Mouse (Mus musculus) cerebellum, adult 11 months (tissue): ENCODE measurements at regions not wholly inside any gene's neighbourhood (a gene's known extent, or its start where the extent isn't known, plus 50 kb on each side); places are given as distances from the start of the nearest gene placed in this dataset.
A peak's percentile ranks its signal among the peaks of the same experiment; 100 is the strongest.
"Not testable (repeated sequence)": the region's sequence is repeated elsewhere in the genome, so short reads cannot be mapped to it uniquely, and the experiment has no call there.

Experiments
- DNase-seq: peaks from one replicate; pipeline ENCODE4 v3.0.0; 2022

DNA sequence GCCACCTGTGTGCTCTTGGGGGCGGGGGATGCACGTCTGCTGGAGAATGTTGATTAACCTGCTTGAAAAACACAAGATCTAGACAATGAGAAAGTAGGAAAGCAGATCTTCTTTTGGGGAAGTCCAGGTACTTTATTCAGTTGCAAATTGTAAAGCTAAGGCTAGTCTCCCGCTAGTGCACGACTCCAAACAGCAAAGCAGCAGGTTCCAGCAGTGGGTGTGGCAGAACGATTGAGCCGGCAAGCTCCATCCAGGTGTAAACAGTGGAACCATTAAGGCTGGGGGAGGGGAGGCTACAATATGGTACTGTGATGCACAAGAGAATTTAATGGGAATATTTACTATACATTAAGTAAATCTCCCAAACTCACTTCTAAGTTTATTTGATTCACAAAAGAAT, 448.6 kb upstream of the Cobl start:
- DNase-seq = not testable (repeated sequence)

DNA sequence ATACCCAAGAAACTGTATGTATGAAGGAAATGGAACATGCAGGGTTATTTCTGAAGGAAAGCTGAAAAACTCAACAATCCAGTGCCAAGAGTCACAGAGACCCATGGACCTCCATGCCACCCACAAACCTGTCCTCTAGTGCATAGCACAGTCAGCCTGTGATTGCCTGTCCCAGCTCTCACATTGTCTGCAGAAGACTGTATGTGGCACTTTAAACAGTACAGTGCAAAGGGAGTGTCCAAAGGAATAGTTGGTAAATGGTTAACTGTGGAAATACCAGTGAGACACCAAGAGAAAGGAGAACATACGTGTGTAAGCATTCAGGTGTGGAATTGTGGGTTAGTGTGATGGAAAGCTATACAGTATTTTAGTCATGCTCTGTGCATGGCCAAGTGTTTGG, 409.0 kb upstream of the Cobl start:
- DNase-seq = no peak

DNA sequence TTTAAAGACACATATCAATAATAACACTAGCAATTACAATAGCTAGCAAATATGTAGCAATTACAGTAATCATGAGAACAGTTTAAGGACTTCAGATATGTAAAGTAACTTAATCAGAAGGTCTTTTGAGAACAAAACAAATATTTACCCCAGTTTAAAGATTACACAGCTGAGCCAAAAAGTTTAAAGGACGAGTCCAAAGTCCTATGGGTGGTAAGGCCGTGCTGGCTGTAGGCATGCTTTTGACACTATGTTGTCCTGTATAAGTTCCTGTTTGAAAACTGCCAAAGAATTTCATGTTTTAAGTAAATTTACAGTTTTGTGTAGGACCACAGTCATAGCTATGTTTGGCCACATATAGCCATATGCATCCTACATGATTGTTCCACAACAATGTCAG, 408.0 kb upstream of the Cobl start:
- no peak for DNase-seq

DNA sequence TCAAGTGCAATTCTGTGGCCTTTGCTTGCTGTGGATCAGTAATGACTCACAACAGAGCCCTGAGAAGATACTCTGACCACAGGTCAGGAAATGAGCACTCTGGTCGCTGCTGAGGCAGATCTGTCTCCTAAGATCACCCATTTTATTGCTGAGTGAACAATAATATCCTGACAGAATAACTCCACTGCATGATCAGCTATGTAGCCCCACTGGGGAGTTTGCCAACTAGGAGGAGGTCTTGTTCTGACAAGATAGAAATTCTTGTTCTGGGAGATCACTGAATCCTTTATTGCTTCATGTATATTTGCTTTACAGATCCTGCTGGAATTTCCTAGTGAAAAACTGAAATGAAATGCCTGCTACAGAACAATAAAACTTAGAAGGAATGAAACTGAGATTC, 407.6 kb upstream of the Cobl start:
- DNase-seq = no peak

DNA sequence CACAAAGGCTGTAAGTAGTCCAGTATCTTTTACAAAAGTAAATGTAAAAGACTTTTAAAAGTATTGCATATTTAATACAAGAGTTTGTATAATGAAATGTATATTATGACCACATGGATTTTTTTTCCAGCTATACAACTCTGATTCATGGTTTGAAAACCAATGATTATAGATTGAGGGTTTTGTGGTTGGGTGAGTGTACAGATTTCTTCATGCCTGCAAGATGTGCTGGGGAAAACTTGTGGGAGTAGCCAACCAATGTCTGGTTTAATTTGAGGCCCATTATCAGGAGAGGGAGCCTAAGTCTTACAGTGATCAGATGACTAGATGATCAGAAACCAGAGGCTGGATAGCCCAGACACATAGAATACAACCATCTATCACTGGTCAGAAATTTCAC, 402.8 kb upstream of the Cobl start:
- no peak for DNase-seq

DNA sequence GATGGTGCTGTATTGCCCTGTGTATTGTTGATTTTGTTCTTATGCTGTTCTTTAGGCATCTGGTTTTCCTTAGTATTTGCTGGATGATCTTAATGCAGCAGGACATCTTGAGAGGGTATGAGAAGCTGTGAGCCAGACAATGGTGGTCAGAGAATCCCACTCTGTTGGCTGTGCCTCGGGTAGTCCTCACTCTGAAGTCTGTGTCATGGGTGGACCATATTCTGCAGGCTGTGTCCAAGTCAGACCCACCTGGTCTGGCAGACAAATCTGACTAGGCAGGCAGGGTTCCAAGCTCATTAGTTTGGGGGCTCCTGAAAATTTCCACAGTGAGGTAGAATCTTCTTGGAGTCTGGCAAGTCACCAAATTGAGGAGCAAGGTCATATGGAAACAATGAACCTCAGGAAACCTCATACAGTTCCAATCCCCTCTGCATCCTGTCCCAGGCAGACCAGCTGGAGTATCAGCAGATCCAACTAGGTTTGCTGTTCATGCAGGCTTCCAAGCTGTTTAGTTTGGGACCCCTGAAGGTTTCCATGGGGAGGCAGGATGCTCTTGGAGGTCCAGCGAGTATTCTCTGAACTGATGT, 400.4 kb upstream of the Cobl start:
- no peak for DNase-seq

DNA sequence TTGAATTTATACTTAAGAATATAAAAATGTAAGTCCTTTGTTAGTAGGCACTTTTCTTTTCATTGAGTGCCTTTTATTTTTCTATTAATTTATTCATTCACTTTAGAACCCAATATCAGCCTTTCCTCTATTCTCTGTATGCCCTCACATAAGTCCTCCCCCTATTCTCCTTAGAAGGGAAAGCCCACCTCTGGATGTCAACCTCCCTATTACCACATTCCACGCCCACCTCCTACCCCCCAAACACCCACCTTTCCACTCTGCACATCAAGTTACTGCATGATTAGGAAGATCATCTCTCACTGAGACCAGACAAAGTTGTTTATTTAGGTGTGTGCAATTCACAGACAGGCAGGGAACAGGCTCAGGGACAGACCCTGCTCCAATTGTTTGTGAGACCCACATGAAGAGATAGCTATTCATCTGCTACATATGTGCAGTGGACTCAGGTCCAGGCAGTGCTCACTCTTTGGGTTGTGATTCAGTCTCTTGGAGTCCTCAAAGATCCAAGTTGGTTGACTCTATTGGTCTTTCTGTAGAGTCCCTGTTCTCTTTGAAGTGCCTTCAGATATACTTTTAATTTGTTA, 394.7 kb upstream of the Cobl start:
- DNase-seq = no peak

DNA sequence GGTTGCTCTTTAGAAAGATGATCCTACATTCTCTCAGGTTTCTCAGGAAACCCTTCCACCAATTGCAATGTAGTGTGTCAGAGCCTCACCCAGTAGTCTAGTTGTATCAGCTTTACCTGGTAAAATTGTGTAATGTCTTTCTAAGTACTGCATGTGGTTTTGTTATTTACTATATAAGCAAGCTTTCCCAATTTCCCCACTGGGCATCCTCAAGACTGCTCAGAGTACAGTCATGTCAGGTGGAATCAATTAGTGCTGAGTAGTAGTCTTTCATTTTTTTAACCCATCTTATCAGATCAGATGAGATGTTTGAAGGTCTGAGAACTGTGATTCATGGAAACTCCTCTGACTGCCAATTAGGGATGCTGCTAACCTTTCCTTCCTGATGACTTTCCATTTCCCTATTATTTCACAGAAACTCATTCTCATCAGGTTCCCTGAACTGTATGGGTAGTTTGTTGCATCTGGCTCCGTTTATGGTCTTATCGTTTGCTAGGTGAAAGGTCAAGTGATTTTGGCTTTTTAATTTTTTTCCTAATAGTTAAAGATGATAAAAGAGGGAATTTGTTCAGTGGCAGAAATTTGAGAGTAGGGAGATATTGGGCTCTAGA, 393.6 kb upstream of the Cobl start:
- DNase-seq = no peak

DNA sequence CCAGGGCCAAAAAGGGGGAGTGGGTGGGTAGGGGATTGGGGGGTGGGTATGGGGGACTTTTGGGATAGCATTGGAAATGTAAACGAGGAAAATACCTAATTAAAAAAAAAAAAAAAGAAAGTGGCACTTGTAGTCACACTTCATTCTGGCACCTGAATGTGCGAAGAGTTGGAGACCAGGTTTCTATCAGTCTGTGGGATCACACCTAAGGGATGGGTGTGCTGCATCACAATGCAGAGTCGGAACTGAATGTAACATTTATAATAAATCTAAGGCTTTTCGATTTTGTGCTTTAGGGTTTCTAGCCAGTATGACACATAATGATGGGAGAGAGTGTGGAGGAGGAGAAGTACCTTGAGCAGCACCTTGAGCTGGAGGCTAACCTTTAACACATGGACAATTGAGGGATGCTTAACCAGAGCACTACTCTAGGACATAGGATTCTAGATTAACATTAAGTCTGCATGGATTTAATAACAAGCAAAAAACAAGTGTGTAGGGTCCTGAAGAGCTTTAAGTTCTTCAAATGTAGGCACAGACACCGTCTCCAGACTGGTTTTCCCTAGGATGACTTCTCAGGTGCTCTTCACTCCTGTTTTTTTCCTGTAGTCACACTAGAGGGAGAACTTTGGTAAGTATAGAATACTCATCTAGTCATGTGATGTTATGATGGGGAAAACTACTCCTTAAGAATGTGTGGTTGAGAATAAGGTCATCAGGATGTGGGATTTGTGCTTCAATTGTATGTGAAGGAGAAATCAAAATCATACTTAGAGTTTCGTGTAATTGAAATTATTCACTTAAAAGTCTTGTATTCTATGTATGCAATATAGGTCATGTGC, 392.8 kb upstream of the Cobl start:
- no peak for DNase-seq

DNA sequence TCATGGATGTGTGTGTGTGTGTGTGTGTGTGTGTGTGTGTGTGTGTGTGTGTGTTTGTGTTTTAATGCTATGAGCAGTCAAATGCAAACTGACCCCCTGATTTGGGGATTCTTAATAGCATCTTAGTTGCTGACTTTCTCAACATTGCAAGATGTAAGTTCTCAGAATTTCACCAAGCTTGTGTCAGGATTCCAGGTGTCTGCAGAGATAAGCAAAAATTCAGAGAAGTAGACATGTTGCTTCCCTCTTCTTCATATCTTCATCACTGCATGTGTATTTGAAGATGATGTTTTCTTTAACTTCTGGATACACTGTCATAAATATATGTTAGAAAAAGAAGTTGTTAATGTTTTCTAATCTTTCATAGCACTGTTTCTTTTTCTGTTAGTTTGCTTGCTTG, 383.0 kb upstream of the Cobl start:
- DNase-seq = no peak

DNA sequence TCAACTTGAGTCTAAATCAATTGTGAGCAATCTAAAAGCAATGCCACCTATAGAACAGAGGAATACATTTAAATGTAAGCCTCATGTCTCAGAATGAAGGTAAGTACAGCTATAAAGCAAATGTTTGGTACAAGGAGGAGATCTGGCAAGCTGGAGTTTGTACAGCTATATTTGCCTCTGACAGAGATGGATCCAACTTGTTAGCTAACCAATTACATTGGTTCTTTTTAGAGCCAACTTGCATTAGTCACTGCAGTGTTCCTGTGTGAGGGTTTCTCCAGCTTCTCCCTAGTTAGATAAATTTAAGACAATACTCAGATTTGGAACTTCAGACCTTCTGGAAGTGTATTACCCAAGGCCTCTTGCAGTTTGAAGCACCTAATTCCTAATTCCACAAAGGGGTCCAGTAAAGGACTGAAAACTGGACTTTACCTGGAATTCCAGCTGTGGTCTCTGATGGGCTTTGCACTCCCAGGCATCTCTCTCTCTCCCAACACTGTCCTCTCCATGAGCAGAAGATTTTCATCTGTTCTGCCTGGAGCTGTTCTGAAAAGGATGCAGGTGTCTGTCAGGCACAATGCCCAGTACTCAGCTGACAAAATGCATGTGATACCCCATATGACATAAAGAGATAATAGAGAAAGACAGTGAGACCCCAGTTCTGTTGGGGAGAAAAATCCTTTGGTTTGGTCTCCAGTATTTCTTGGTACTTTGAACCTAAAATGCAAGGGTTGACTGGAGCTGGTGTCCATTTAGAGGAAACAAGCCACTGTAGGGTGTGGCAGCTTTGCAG, 379.1 kb upstream of the Cobl start:
- no peak for DNase-seq

DNA sequence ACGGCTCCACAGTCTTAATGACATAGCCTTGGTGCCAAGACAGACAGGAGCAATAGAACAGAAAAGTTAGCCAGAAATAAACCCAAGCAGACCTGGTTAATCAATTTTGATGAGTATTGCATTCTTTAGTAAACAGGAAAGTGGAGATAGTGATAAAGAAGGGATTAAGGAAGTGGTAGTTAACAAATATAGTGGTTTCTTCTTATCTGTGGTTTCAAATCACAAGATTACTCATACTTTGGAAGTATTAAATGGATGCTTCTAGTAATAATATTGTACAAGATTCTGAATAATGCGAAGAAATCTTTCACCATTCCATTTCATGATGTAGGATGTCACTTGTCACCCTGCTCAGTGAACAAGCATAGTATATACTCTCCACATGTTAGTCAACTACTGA, 376.6 kb upstream of the Cobl start:
- DNase-seq = no peak

DNA sequence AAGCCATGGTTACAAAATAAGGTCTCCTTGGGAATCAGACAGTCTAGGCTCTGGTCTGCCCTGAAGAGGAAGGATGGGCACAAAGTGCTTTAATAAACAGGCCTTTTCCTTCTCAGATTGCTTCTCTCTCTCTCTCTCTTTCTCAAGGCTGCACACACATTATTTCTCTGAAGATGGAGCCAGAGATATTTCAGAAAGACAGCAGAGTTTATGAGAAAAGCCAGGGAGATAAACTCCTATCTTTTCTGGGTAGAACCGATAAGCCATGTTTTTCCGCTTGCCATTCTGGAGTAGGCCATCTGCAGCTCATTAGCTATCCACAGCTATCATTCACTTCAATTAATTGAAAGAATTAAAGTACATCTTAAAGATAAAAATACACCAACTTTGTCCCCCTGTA, 373.2 kb upstream of the Cobl start:
- no peak for DNase-seq

DNA sequence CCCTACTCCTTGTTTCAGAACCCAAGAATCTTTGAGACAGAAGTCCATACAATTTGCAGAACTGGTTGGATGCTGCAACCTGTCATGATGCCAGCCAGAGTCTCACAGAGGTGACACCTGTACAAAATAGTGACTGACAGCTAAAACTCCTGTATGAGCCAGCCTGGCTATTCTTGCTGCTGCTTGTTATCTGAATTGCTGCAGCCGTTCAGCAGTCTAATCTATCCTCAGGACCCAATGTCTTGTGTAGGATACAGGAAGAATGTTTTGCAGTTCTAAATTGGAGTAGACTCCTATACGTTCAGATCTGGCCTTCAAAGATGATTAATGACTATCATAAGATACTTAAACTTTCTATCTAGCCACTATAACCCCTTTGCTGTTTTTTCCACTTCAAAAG, 372.6 kb upstream of the Cobl start:
- DNase-seq = no peak

DNA sequence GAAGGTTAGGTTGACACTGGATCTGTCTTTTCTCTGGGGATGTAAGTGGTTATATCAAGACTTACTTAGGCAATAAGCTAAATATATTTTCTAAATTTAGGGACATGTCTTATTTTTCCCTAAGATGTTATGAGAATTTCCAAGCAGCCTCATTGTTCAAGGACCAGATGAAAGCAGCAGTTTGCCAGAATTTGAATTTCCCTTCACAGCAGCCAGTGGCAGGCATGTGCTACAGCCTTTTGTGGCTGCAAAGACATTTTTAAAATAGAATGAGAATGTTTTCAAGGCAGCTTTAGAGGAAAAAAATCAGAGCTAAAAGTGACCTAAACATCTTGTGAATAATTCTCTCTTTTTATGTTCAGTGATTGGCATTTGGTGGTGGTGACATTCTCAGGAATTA, 371.6 kb upstream of the Cobl start:
- DNase-seq = no peak

DNA sequence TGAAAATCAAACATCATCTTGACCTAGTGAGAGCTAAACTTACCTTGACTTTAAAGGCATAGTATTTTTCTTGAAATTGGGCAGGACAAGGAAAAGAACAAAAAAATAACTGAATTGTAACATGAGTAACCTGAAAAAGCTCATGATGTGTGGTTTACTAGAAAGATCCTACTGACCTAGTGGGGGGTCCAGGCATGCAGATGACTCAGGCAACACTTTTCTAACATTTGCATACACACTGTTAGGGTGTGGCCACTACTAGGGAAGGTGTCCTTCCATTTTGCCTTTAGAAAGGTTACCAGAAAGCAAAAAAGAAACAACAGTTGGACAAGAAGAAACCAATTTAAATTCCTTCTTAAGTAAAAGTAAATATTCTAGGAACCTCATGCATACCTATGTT, 347.3 kb upstream of the Cobl start:
- no peak for DNase-seq

DNA sequence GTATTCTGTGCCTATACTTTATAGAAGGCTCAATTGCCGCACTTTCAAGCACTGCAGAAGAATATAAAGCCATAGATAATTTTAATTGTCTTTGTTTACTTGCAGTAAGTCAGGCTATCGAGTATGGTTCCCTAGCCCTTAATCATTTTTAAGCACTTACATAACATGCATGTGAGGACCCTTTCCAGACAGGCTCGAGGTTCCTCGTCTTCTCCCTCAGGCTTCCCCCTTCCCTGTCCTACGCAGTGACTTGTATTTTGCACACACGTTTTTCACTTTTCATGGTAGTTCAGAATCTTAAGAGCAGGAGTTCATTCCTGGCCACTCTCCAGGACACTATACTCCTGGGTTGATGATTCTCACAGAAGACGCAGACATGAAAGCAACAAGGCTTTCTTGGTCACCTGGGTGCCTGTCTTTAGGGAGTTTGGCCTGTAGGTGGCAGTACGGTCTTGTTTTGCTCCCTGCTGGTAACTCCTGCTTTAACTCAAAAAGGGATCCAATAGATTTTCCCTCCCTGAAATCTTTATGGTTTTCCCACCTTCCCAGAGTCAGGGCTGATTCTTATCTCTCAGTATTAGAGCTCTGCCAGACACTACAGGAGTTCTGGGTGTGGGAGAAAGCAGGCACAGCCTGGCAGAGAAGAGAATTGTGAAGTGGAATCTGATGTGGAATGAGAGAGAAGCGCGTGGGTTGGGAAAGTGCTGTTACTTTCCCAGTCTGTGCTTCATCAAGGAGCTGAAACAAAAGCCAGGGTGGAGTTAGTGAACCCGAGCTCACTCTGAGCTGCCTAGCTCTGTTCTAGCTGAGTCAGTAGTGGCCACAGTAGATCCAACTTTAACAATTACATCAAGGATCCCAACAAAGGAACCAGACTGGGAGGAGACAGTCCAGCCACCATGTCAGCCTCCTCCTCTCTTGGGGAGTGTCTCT, 346.5 kb upstream of the Cobl start:
- DNase-seq = peak; percentile 2
